Mouse (Mus musculus) kidney, adult 2 months (tissue): Measurements from ENCODE around the gene Ndel1. TPM values are rescaled to one million over a fixed set of nuclear protein-coding genes. Genes with fewer than 3 reads are reported as not detected.

Experiments used
- DNase-seq: peaks from one replicate; pipeline ENCODE4 v3.0.0; 2021
- H3K27ac ChIP-seq: fragments of 200-500 bp; 2 replicates; pipeline ENCODE4 v1.5.1; 2012; ENCODE audit warnings: low read depth, low read length, control low read depth, inconsistent platforms; ENCODE audit not compliant: insufficient read depth
- H3K27me3 ChIP-seq: fragments of 200-500 bp; replicated peaks from 2 replicates; pipeline ENCODE4 v1.6.1; 2012; ENCODE audit warnings: mild to moderate bottlenecking, moderate library complexity, low read length, inconsistent platforms; ENCODE audit not compliant: control insufficient read depth, insufficient read depth
- H3K36me3 ChIP-seq: fragments of 200-500 bp; 2 replicates; pipeline ENCODE4 v1.6.1; 2012; ENCODE audit warnings: mild to moderate bottlenecking, moderate library complexity, low read length, inconsistent platforms; ENCODE audit not compliant: control insufficient read depth, insufficient read depth
- H3K4me1 ChIP-seq: fragments of 200-500 bp; 2 replicates; pipeline ENCODE4 v1.6.1; 2011; ENCODE audit warnings: low read length; ENCODE audit not compliant: control insufficient read depth, insufficient read depth
- H3K4me3 ChIP-seq: fragments of 200-500 bp; 2 replicates; pipeline ENCODE4 v1.5.1; 2011; ENCODE audit warnings: mild to moderate bottlenecking, low read depth, low read length, control low read depth; ENCODE audit not compliant: insufficient read depth
- CTCF ChIP-seq: fragments of 200-500 bp; conservative IDR thresholded peaks from 2 replicates; pipeline ENCODE4 v1.5.1; 2011; ENCODE audit warnings: low read depth, mild to moderate bottlenecking, control low read depth, low read length, moderate library complexity, mixed read lengths; ENCODE audit not compliant: insufficient read depth, insufficient read length
- POLR2A ChIP-seq: fragments of 200-500 bp; IDR thresholded peaks from one replicate; pipeline ENCODE4 v1.6.1; 2011; ENCODE audit warnings: low read depth, low read length, control low read depth
- WGBS: fragments of 180-500 bp; shearing (Covaris S2); methylation state at CpG from one replicate; pipeline ENCODE4 v1.1.7; 2018; 5-methylcytosine and 5-hydroxymethylcytosine counted together
- polyA plus RNA-seq: library from polyadenylated mRNA; depleted of rRNA; stranded (reverse); fragments of >200 nt; gene quantifications from 2 replicates; pipeline ENCODE4 v1.2.3, GENCODE M21; 2012; rRNA removed

The Ndel1 gene
- 88.9 and 104 TPM in 2 replicates for polyA plus RNA-seq

DNA sequence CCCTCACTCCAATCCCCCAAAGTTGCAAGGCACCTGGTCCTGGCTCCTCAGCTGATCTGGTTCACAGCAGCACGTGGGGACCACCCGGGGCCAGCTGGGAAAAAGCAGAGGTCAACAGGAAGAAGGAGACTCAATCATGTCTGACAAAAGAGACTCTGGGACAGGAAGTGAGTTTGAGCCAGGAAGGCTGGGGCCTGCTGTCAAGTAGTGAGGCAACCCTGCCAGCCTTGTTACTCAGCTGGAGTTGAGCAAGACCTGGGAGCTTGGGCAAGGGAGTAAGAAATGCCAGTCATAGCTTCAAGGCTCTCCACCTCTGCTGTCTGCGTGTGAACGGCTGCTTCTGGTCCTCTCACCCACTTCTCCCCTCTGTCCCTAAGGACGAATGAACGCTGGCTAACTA is at the start of gene Ndel1:
Gene Ndel1 (minus strand): TSS at position 111 of the 400 bp plus-strand sequence.
- peak within 1 kb of the TSS; percentile 37 for H3K27ac ChIP-seq
- 0 out of 2 replicates have a peak, but pooled peaks cover 3% of the 10 kb centered on the region for H3K4me1 ChIP-seq
- no peaks in the 10 kb centered on the region for H3K27me3 ChIP-seq
- peak; percentile 86 for DNase-seq
- no peaks in the 10 kb centered on the region for H3K36me3 ChIP-seq
- 29% methylated on average over 6 of the region's 6 CpGs for whole genome bisulfite sequencing
- H3K4me3 ChIP-seq = no peak within 1 kb of the TSS
- TF ChIP-seq POLR2A (no peak), CTCF (no peak)

DNA sequence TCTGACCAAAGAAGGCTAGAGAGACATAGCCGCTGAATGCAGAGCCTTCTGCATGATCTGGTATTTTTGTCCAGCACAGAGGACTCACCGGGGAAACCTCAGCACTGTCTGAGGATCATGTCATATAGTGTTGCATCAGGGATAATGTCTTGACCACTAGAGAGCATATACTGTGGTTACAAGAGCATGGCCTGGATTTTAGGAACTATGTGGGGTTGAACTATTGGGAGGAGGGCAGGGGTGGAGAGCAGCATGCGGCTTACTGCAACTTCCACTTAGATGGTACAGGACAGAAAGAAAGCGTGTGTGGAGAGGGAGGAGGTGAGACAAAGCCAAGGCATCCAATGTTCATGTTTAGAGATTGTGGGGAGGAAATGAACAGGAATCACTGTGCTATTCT is 42.9 kb upstream of the Ndel1 start:
- DNase-seq = no peak
- WGBS = 91% methylated on average over 4 of the region's 4 CpGs

DNA sequence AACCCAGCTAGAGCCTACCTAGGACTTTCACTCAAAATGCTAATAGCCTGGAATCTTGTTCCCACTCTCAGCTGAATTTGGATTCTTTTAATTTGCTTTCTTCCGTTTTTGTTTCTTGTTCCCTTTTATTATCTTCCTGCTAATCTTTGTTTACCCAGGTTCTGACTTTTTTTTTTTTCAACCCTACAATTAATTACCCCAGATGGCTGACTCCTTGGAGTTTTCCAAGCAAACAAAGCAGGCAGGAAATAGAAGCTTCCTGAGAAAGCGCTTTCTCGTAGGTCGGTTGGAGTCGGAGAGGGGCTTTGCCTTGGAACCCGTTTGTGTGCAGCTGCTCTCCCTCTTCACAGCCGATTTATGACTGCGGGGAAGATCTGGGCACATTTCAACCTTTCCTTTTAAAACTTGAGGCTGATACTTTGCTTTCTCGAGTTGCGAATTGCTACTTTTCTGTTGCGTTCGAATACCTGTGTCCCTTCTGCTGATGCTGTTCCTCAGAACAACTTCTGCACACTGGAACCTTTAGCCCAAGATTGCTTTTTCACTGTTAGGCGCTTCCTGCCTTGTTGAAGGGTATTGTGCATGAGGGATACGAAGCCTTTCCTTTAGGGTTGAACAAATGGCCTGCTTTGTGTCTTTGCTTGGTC is 40.0 kb upstream of the Ndel1 start:
- peaks cover 4% of the 10 kb centered on the region for H3K4me1 ChIP-seq
- H3K36me3 ChIP-seq = no peaks in the 10 kb centered on the region
- H3K4me3 ChIP-seq = no peak overlapping the region
- TF ChIP-seq POLR2A (no peak), CTCF (no peak)
- H3K27me3 ChIP-seq = no peaks in the 10 kb centered on the region
- peak; percentile 65 for DNase-seq
- peak overlapping the region; percentile 88 for H3K27ac ChIP-seq
- 30% methylated on average over 14 of the region's 14 CpGs for whole genome bisulfite sequencing

More for the DNA sequence above, 42.9 kb upstream of the Ndel1 start:
- no peak overlapping the region for H3K4me3 ChIP-seq
- H3K27ac ChIP-seq = no peak overlapping the region
- no peaks in the 10 kb centered on the region for H3K27me3 ChIP-seq
- peaks cover 4% of the 10 kb centered on the region for H3K4me1 ChIP-seq
- H3K36me3 ChIP-seq = no peaks in the 10 kb centered on the region
- TF ChIP-seq CTCF (no peak), POLR2A (no peak)

DNA sequence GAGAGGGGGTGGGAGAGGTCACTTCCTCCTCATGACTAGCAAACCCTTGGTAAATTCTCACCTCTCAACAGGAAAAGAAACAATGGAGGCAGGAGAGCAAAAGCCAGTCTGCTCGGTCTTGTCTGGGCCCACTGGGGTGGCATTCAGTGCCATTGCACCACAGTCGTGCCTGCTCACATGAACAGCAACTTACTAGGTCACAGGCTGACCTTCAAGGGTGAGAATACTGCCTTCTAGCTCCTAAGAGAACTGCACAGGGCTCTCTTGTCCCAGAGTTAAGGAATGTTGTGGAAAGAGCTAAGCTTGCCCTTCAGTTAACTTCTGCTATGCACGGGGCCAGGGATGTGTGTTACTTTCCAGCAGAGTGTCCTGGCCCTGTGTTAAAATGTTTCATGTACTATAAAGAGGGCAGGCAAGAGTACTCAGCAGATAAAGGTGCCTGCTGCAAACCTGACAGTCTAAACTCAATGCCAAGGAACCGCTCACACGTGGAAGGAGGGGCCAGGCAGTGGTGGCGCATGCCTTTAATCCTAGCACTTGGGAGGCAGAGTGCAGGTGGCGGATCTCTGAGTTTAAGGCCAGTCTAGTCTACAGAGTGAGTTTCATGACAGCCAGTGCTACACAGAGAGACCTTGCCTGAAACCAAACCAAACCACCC is 37.3 kb upstream of the Ndel1 start:
- Histone ChIP-seq H3K27ac (peak overlapping the region; percentile 25), H3K4me1 (peaks cover 4% of the 10 kb centered on the region), H3K4me3 (no peak overlapping the region), H3K36me3 (peaks cover 5% of the 10 kb centered on the region), H3K27me3 (no peaks in the 10 kb centered on the region)
- WGBS = 41% methylated on average over 7 of the region's 7 CpGs
- TF ChIP-seq CTCF (no peak), POLR2A (no peak)
- DNase-seq = peak; percentile 57

DNA sequence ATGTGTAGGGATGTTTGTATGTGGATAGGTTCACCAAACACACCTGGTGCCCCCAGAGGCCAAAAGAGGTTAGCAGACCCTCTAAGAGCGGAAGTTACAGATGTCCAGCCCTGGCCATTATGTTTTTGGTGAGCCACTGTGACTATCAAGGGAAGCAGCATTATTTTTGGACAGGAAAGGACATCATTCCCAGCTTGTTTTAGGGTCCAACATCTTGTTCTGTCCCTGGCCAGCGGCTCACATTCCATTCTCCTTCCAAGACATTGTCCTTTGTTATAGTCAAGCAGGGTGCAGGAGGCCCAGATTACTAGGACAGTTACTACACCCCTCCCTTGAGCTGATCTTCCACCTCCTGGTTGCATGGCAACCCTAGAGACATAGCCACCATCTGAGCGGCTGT is 35.6 kb upstream of the Ndel1 start:
- Histone ChIP-seq H3K27ac (no peak overlapping the region; the same call in 1 of the 2 replicates), H3K4me3 (no peak overlapping the region), H3K4me1 (peaks cover 4% of the 10 kb centered on the region), H3K36me3 (peaks cover 11% of the 10 kb centered on the region), H3K27me3 (no peaks in the 10 kb centered on the region)
- 66% methylated on average over 3 of the region's 3 CpGs for WGBS
- no peak for DNase-seq
- TF ChIP-seq POLR2A (no peak), CTCF (no peak)

DNA sequence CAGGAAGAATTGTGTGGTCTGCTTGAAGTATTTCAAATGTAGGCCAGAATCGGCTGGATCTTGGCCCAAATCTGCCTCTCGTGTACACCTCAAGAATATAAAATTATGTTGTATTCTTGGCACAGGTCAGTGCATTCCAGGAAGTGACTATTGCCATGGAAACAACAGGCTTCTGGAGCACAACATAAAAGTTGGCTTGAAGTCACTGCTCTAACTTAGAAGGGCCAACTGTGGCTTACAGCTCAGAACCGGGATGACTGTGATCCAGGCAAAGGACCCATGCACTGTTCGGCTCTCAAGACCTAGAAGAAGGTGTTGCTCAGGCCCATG is 34.8 kb upstream of the Ndel1 start:
- TF ChIP-seq CTCF = no peak
- no peak for TF ChIP-seq POLR2A
- Histone ChIP-seq H3K27ac (no peak overlapping the region), H3K27me3 (no peaks in the 10 kb centered on the region), H3K36me3 (peaks cover 11% of the 10 kb centered on the region), H3K4me1 (peaks cover 4% of the 10 kb centered on the region; the same call in 1 of the 2 replicates), H3K4me3 (no peak overlapping the region)
- WGBS = 45% methylated on average over 4 of the region's 4 CpGs
- DNase-seq = peak; percentile 65

DNA sequence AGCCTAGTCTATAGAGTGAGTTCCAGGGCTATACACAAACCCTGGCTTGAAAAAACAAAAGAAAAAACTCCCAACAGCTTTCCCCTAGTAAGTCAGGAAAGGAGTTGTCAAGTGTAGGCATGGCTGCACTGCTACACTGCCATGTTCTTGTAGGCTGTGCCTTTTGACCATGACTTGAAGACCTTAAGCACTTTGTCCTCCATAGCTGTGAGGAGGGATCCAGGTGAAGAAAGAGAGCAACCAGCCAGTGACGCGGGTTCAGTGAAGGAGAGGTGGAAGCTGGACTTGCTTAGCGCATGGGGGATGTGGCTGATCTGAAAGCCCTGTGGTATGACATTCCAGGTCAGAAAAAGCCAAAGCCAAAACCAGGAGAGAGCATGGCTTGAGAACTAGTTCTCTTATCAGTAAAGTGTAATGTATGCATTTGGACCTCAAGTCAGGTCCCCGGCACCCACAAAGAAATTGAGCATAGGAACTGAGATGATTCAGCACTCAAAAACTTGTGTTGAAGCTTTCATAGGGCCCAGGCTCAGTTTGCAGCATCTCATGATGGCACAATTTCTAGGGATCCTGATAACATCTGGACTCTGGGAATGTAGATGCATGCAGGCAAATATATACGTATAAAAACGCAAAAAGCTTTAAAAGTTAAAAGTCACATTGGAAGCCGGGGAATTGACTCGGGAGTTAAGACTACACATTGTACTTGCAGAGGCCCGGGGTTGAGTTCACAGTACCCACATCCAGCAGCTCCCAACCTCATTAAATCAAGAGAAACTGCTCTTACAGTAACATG is 34.2 kb upstream of the Ndel1 start:
- 85% methylated on average over 9 of the region's 9 CpGs for WGBS
- TF ChIP-seq CTCF = no peak
- TF ChIP-seq POLR2A = no peak

More for the DNA sequence above, 34.2 kb upstream of the Ndel1 start:
- no peaks in the 10 kb centered on the region for H3K4me1 ChIP-seq
- no peaks in the 10 kb centered on the region for H3K27me3 ChIP-seq
- DNase-seq = no peak
- no peak overlapping the region for H3K27ac ChIP-seq
- H3K36me3 ChIP-seq = peaks cover 11% of the 10 kb centered on the region
- no peak overlapping the region for H3K4me3 ChIP-seq
